Mouse (Mus musculus) olfactory bulb, adult 2 months (tissue): ENCODE results near the gene Rreb1. TPM values are rescaled to one million over a fixed set of nuclear protein-coding genes. Genes with fewer than 3 reads are reported as not detected.

ENCODE experiments used
- H3K27ac ChIP-seq: fragments of 200-500 bp; 2 replicates; pipeline ENCODE4 v1.5.1; 2012; ENCODE audit warnings: low read depth, low read length; ENCODE audit not compliant: insufficient read depth
- H3K4me1 ChIP-seq: fragments of 200-500 bp; 2 replicates; pipeline ENCODE4 v1.6.1; 2012; ENCODE audit warnings: low read length; ENCODE audit not compliant: control insufficient read depth, insufficient read depth
- H3K4me3 ChIP-seq: fragments of 200-500 bp; 2 replicates; pipeline ENCODE4 v1.5.1; 2012; ENCODE audit warnings: mild to moderate bottlenecking, low read depth, low read length, moderate library complexity; ENCODE audit not compliant: insufficient read depth
- CTCF ChIP-seq: fragments of 200-500 bp; IDR thresholded peaks from 2 replicates; pipeline ENCODE4 v1.5.1; 2012; ENCODE audit warnings: low read depth, mild to moderate bottlenecking, low read length, moderate library complexity; ENCODE audit not compliant: insufficient read depth
- POLR2A ChIP-seq: fragments of 200-500 bp; IDR thresholded peaks from 2 replicates; pipeline ENCODE4 v1.6.1; 2012; ENCODE audit warnings: mild to moderate bottlenecking, low read depth, low read length, moderate library complexity; ENCODE audit not compliant: insufficient read depth
- WGBS: fragments of 180-500 bp; shearing (Covaris S2); methylation state at CpG from one replicate; pipeline ENCODE4 v1.1.7; 2018; 5-methylcytosine and 5-hydroxymethylcytosine counted together
- polyA plus RNA-seq: library from polyadenylated mRNA; stranded (reverse); fragments of >200 nt; gene quantifications from 2 replicates; pipeline ENCODE4 v1.2.4, GENCODE M21; 2012; ENCODE audit warnings: low replicate concordance; ENCODE audit not compliant: missing spikeins, insufficient read depth, insufficient read length

Gene Rreb1
- polyA plus RNA-seq, 1 experiment, result not detected

DNA sequence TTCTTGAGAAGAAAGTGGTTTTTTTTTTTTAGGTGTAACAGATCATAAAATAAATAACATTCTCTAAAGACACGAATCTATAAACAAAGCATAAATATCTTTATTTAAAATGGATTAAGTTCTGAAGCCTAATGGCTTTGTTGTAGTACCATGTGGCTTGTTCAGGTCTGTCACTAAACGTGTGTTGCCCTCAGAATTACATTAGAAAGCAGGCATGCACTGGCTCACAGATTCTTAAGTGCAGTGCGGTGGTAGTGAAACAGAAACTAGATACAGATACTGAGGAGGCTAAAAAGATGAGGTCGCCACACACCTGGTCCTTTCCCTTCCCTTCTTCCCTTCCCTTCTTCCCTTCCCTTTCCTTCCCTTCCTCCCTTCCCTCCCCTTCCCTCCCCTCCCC is 75.2 kb downstream of the Rreb1 start:
- 78% methylated on average over 4 of the region's 4 CpGs for WGBS
- peaks cover 19% of the 10 kb centered on the region for H3K4me1 ChIP-seq
- no peak for TF ChIP-seq CTCF
- TF ChIP-seq POLR2A, result no peak
- no peak overlapping the region for H3K27ac ChIP-seq
- no peak overlapping the region for H3K4me3 ChIP-seq

DNA sequence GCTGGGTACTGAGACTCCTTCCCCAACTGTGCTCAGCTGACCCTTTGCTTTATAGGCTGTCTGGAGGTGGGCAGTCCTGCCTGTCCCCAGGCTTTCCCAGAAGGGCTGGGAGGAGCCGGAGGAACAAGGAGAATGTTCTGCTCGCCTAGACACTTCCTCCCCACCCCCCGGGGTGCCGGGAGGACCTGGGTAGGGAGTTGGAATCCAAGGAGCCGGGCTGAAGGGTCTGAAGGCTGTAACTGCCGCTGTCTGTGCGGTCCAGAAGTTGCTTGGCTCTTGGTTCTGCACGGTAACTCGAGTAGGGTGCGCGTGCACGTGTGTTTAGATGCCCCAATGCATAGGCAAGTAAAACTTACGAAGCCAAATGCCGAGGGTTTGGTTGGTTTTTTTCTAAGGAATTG is 75.8 kb downstream of the Rreb1 start:
- TF ChIP-seq POLR2A, result no peak
- no peak for TF ChIP-seq CTCF
- Histone ChIP-seq H3K4me1 (peaks cover 14% of the 10 kb centered on the region), H3K4me3 (peak overlapping the region; percentile 29), H3K27ac (no peak overlapping the region)
- 12% methylated on average over 14 of the region's 14 CpGs for WGBS

DNA sequence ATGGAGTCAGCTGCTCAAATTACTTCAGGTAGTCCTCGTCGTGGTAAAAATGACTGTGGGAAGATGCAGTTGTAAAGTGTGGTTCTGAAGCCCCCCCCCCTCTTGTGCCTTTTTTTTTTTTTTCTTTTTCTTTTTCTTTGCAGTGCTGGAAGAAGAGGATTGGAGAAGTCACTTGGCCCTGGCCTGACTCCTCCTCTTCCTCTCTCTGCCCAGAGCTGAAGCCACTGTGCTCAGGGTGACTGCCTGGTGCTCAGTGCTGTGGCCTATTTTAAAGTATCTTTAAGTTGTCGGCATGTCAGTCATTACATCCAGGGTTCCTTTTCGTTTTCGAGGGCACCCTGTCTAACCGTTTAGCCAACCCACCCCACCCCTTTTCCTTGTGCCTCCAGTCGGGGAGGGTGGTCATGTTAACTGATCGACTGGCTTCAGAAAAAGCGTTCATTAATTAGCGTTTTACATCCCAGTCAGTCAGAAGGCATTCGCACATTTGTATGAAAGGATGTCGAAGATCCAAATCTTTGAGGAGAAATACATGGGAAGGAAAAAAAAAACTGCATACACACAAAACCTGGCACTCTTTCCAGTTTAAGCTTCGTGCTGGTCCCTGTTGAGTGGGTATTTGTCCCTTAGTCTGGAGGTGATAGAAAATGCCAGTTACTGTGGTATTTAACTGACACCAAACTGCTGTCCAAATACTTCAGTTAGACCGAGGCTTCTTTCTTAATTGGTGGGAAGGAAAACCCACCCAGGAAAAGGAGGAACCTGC is 76.4 kb downstream of the Rreb1 start:
- no peak overlapping the region for H3K4me3 ChIP-seq
- H3K4me1 ChIP-seq, result peaks cover 14% of the 10 kb centered on the region
- H3K27ac ChIP-seq, result no peak overlapping the region; the same call in 1 of the 2 replicates
- TF ChIP-seq POLR2A, result no peak
- TF ChIP-seq CTCF, result no peak
- whole genome bisulfite sequencing, result 39% methylated on average over 14 of the region's 14 CpGs

DNA sequence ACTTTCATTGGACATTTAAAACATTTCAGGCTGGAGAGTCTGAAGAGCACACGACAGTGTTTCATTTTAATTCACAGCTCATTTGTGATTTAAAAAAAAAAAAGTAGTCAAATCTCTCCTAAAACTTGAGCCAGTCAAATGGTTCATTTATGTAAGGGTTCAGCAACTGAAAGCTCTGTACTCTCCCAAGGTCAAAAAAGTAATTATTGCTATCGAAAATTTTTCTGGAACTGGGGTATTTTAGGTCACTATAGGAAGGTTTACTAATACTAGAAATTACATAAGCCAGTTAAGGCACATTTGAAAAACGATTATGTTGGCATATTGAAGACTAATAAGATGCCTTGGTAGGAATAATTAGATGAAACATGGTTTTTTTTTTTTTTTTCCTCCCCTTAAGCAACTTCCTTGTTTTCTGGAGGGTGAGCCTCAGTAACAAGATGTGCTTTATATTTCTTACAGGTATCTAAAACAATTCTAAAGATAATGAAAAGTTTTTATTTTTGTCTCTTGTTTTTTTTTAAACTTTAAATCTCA is 77.1 kb downstream of the Rreb1 start:
- no peak for TF ChIP-seq POLR2A
- TF ChIP-seq CTCF, result no peak
- peaks cover 14% of the 10 kb centered on the region for H3K4me1 ChIP-seq
- H3K27ac ChIP-seq, result no peak overlapping the region
- WGBS, result 64% methylated on average over 3 of the region's 3 CpGs
- no peak overlapping the region for H3K4me3 ChIP-seq

DNA sequence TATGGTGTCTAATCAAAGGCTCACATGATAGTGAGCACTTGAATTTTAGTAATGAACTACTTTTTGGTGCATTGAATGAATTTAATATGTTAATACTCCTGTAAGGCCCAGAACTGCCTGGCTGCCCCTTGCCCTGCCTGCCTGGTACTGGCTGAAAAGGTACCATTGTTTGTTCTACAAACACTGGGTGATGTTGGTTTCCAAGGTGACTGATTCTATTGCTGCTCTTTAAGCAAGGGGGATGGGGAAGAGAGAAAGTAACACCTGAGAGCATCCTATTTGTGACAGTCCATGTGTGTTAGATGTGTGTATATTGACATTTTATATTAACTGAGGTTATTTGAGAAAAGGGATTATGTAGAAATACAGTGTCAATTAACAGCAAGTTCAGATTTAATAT is 77.6 kb downstream of the Rreb1 start:
- Histone ChIP-seq H3K27ac (no peak overlapping the region), H3K4me3 (no peak overlapping the region), H3K4me1 (peaks cover 14% of the 10 kb centered on the region)
- TF ChIP-seq POLR2A (no peak), CTCF (no peak)

DNA sequence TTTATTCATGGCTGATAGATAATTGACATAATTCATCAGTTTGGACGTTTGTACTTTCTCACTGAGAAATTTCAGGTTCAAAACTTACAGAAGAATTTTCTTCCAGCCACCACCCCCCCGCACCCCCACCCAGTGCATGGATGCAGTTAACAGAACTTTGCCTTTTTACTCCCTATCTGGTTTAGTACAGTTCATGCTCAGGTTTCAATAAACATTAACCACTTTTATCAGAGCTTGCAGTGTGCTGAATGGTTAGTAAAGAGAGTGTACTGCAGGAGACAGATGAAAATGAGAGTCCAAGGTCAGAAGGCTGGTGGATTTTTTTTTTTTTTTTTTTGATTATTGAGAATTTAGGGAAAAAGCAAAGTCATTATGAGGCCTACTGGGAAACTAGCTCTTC is 78.3 kb downstream of the Rreb1 start:
- TF ChIP-seq POLR2A (no peak), CTCF (no peak)
- 92% methylated on average over 2 of the region's 2 CpGs for WGBS
- Histone ChIP-seq H3K4me1 (peaks cover 14% of the 10 kb centered on the region), H3K27ac (no peak overlapping the region), H3K4me3 (no peak overlapping the region)

DNA sequence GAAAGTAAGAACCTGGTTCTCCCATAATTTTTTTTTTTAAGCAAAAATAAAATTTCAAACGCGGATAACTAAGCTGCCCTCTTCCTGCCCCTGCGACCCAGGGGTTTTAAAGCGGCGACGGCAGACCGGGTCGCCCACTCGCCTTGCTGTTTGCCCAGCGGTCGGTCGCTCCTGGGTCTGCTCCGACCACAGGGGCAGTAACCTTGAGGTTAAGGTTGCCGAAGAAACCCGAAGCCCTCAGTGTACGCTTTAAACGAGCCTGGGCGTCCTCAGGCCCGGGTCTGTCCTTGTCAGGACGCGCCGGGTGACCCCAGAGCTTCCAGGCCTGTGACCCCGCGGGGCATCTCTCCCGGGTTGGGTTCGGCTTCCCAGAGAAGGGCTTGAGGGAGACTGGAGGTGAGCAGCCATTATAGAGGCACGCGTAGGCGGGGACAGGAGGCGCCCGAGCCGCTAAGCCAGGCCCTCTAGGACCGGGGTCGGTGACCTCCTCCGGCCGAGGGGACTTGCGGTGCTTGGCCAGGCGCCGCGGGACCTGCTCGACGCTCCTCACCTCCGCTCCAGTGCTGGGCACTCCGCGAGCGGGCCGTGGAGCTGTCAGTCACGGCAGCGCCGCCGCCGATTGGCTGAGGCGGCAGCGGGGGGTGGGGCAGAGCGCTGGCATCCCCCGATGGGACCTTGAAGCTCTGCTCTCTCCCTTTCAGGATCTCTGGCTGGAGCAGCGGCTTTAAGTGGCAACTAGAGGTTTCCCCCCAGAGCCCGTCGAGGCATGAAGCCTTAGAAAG is 79.3 kb downstream of the Rreb1 start:
- Histone ChIP-seq H3K27ac (peak overlapping the region; percentile 17; the same call in 1 of the 2 replicates), H3K4me1 (peaks cover 14% of the 10 kb centered on the region), H3K4me3 (peak overlapping the region; percentile 64)
- no peak for TF ChIP-seq CTCF
- TF ChIP-seq POLR2A, result no peak; the same call in 1 of the 2 replicates
- WGBS, result 3% methylated on average over 59 of the region's 59 CpGs

DNA sequence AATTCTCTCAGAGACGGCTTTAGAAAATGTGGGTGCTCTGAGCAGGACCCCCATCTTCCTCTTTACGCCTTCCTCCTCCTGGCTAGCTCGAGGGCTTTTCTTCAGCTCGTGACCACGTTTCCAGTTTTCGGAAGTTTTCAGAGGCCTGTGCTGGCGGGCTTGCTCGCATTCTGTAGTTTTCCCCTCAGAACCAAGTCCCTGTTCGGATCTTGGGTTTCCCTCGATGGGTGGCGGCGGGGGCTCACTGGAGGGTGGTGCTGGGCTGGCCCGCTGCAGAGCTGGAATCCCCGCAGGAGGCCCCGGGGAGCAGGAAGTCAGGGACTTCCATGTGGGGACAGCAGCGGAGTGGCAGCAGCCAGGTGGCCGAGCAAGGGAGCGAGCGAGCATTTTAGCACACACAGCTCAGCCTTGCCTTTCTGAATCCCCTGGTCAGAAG is 79.9 kb downstream of the Rreb1 start:
- no peak overlapping the region for H3K27ac ChIP-seq
- H3K4me1 ChIP-seq, result peaks cover 14% of the 10 kb centered on the region
- H3K4me3 ChIP-seq, result peak overlapping the region; percentile 64
- 17% methylated on average over 19 of the region's 19 CpGs for WGBS
- TF ChIP-seq POLR2A (no peak; the same call in 1 of the 2 replicates), CTCF (no peak)

DNA sequence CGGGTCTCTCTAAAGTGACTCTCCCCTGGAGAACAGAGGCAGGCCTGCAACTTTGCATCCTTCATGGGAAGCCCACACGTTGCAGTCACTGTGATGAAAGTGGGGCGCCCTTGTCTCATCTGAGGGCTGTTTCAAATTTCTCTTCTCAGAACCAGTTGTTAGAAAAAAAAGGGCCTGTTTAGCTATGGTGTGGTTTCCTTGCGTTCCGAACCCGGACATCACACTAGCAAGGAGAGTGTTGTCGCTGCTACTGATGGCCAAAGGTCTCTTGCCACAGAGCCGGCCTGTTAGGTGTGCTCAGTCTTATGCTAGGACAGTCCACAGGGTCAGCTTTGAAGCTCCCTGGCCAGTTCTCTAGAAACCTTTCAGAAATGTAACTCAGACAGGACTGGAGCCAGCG is 80.3 kb downstream of the Rreb1 start:
- WGBS, result 71% methylated on average over 9 of the region's 9 CpGs
- Histone ChIP-seq H3K4me3 (peak overlapping the region; percentile 64; the same call in 1 of the 2 replicates), H3K27ac (no peak overlapping the region), H3K4me1 (peaks cover 14% of the 10 kb centered on the region)
- TF ChIP-seq POLR2A, result no peak
- TF ChIP-seq CTCF, result no peak
